Mouse (Mus musculus) cortical plate, adult 2 months (tissue): ENCODE data around the gene Iqcc. TPM values are rescaled to one million over a fixed set of nuclear protein-coding genes. Genes with fewer than 3 reads are reported as not detected.

Experiments used
- H3K27ac ChIP-seq: fragments of 200-500 bp; 2 replicates; pipeline ENCODE4 v1.5.1; 2012; ENCODE audit warnings: low read length, control low read depth, inconsistent platforms; ENCODE audit not compliant: insufficient read depth
- H3K4me1 ChIP-seq: fragments of 200-500 bp; 2 replicates; pipeline ENCODE4 v1.6.1; 2011; ENCODE audit warnings: low read length; ENCODE audit not compliant: control insufficient read depth, insufficient read depth
- H3K4me3 ChIP-seq: fragments of 200-500 bp; 2 replicates; pipeline ENCODE4 v1.5.1; 2011; ENCODE audit warnings: mild to moderate bottlenecking, low read length, control low read depth; ENCODE audit not compliant: insufficient read depth
- CTCF ChIP-seq: fragments of 200-500 bp; IDR thresholded peaks from 2 replicates; pipeline ENCODE4 v1.5.1; 2011; ENCODE audit warnings: mild to moderate bottlenecking, control low read depth, low read length; ENCODE audit not compliant: insufficient read depth; ENCODE audit errors: extremely low read depth
- POLR2A ChIP-seq: fragments of 200-500 bp; IDR thresholded peaks from 2 replicates; pipeline ENCODE4 v1.6.1; 2011; ENCODE audit warnings: mild to moderate bottlenecking, low read length, control low read depth; ENCODE audit not compliant: insufficient read depth; ENCODE audit errors: extremely low read depth
- polyA plus RNA-seq: library from polyadenylated mRNA; depleted of rRNA; stranded (reverse); fragments of >200 nt; gene quantifications from 2 replicates; pipeline ENCODE4 v1.2.3, GENCODE M21; 2012; rRNA removed

The Iqcc gene
- polyA plus RNA-seq = 34.9 and 35.4 TPM in 2 replicates

GRCm38 (mm10) chr4:129618786-129619691, at the start of gene Iqcc:
Gene Iqcc, minus strand, starts transcription at chr4:129619099.
- Histone ChIP-seq H3K4me1 (peaks cover 8% of the 10 kb centered on the region), H3K4me3 (peak within 1 kb of the TSS; percentile 62), H3K27ac (peak within 1 kb of the TSS; percentile 76)
- TF ChIP-seq POLR2A = peak; percentile 99
- no peak for TF ChIP-seq CTCF

GRCm38 (mm10) chr4:129662255-129662813, 43.4 kb upstream of the Iqcc start:
- Histone ChIP-seq H3K4me1 (peaks cover 10% of the 10 kb centered on the region), H3K27ac (no peak overlapping the region), H3K4me3 (no peak overlapping the region)
- TF ChIP-seq POLR2A (no peak), CTCF (no peak)

- TF ChIP-seq CTCF (no peak), POLR2A (no peak)
Measured at GRCm38 (mm10) chr4:129661584-129661983, 42.7 kb upstream of the Iqcc start.

GRCm38 (mm10) chr4:129654770-129655169, 35.9 kb upstream of the Iqcc start:
- Histone ChIP-seq H3K4me3 (no peak overlapping the region), H3K4me1 (no peaks in the 10 kb centered on the region), H3K27ac (no peak overlapping the region)
- TF ChIP-seq CTCF = no peak
- no peak for TF ChIP-seq POLR2A

More at GRCm38 (mm10) chr4:129661584-129661983, 42.7 kb upstream of the Iqcc start:
- peaks cover 10% of the 10 kb centered on the region for H3K4me1 ChIP-seq
- no peak overlapping the region for H3K27ac ChIP-seq
- no peak overlapping the region for H3K4me3 ChIP-seq

- no peak overlapping the region for H3K4me3 ChIP-seq
- TF ChIP-seq POLR2A (no peak), CTCF (no peak)
- H3K27ac ChIP-seq = no peak overlapping the region
- peaks cover 7% of the 10 kb centered on the region for H3K4me1 ChIP-seq
Measured at GRCm38 (mm10) chr4:129650359-129650758, 31.5 kb upstream of the Iqcc start.

- Histone ChIP-seq H3K27ac (no peak overlapping the region), H3K4me1 (peaks cover 12% of the 10 kb centered on the region), H3K4me3 (no peak overlapping the region)
- TF ChIP-seq POLR2A = no peak
- TF ChIP-seq CTCF = no peak
Measured at GRCm38 (mm10) chr4:129648656-129649055, 29.8 kb upstream of the Iqcc start.

- Histone ChIP-seq H3K4me3 (no peak overlapping the region), H3K27ac (peak overlapping the region; percentile 46; the same call in 1 of the 2 replicates), H3K4me1 (peaks cover 12% of the 10 kb centered on the region)
- no peak for TF ChIP-seq CTCF
- TF ChIP-seq POLR2A = no peak
Measured at GRCm38 (mm10) chr4:129645204-129645603, 26.3 kb upstream of the Iqcc start.

- TF ChIP-seq CTCF (no peak), POLR2A (no peak)
- H3K27ac ChIP-seq = no peak overlapping the region
- no peak overlapping the region for H3K4me3 ChIP-seq
- peaks cover 19% of the 10 kb centered on the region for H3K4me1 ChIP-seq
Measured at GRCm38 (mm10) chr4:129641756-129642155, 22.9 kb upstream of the Iqcc start.

- Histone ChIP-seq H3K4me1 (peaks cover 16% of the 10 kb centered on the region), H3K4me3 (peak within 1 kb of the TSS; percentile 59), H3K27ac (peak within 1 kb of the TSS; percentile 83)
- TF ChIP-seq CTCF (no peak), POLR2A (peak; percentile 93; the same call in 1 of the 2 replicates)
Measured at GRCm38 (mm10) chr4:129640638-129641467, 22.0 kb upstream of the Iqcc start, which contains the start of gene Txlna. Gene Txlna, minus strand, starts transcription at chr4:129641065.
